Mouse (Mus musculus): ENCODE measurements at regions not wholly inside any gene's neighbourhood (a gene's known extent, or its start where the extent isn't known, plus 50 kb on each side); places are given as distances from the start of the nearest gene placed in this dataset.

DNA sequence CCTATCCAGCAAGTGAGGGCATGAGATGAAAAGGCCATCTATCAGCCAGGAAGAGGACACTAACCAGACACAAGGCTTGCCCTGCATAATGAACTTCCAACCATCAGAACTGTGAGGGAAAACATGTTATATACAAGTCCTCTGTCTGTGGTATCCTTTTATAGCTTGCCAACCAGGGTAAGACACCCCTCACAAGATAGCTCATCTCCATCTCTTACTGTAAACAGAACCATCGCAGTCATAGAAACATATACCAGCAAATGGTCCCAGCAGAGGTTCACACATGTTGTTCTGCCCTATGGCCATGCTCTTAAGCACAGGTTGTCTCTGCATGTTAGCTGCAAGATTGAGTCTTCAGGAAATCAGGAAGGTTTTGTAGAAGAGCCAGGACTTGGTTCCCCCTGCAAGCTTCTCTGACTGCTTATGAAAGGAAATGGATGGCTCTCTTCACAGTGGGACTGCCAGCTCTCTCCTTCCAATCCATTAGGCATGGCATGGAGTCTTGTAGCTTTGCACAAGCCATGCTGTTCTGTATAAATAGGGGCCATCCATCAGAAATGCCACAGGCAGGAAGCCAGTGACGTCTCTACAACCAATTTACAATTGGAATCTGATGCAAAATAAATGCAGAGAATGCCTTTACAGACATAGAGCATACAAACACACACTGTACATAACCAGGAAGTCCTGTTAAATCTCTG lies 1514.0 kb upstream of the Lrrc6 start:
- DNase-seq = no peak

DNA sequence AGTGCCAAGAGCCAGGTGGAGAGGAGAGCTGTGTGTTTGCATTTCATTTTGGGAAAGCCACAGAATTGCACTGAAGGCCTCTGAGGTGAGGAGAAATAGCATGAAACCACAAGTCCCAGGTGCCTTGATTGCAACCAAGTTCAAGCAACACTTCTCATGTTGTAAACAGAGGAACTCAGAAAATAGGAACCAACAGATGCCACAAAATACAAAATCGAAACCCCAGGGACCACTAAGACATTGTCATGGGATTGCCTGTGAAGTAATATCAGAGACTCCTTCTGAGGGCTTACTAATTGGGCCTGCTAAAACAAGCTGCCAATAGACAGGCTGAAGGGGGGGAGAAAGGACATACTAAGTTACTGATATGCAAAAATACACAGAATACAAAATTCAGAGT lies 1510.5 kb upstream of the Lrrc6 start:
- DNase-seq = no peak

GRCm38 (mm10) chr15:68010189-68010588 lies 1509.5 kb upstream of the Lrrc6 start:
- DNase-seq = no peak

- DNase-seq = no peak
Observed at GRCm38 (mm10) chr15:68004798-68005197, 1504.1 kb upstream of the Lrrc6 start.

DNA sequence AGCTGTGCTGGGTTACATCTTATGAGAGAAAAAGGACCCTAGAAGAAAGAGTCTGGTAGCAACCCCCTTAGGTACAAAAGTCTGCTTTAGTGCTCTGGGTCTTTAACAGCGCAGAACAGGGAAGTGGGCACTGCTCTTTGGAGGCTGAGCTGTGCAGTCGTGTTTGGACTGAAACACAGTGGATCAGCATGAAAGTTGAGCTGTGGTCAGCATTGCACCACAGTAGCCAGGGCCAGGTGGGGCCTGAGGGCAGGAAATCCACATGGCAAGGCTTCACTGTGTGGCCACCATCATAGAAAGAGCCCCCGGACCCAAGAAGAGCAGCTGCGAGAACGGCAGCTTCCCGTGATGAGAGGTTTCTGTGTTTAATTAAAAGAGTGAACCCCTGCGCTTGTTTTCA lies 1495.8 kb upstream of the Lrrc6 start:
- no peak for DNase-seq

DNA sequence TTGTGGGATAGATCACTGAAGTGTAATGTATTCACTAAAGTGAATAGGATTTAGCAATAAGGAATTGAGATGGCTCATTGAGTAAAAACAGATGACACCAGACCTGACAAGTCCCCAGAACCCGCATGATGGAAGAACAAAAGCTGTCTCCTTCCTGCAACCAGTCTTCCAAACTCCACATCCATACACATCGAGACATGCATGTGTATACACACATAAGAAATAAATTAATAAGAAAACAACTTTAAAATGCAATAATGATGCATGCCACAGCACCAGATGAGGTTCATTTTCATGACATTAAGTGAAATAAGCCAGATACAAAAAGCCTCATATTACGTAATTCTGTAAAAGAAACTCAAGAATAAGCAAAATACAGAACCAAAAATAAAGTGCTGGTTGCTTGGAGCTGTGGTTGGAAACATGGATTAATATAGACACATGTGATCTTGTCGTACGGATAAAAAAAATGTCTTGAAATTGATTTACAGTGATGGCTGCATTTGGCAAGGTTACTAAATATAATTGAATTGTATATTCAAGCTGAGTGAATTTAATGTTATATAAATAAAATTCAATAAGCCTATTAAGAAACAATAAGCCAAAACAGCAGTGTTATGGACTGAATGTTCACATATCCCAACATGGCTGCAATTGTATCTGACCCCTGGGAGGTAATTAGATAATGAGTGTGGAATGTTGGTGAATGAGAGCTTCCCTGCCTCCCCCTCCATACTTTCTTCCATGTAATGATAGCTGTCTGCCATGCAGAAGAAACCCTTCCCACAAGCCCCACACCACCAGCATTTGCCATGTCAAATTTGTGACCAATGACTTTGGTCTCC lies 1488.9 kb upstream of the Lrrc6 start:
- no peak for DNase-seq

GRCm38 (mm10) chr15:67987941-67988340 lies 1487.2 kb upstream of the Lrrc6 start:
- DNase-seq = no peak

GRCm38 (mm10) chr15:67983253-67983652 lies 1482.5 kb upstream of the Lrrc6 start:
- DNase-seq = no peak

GRCm38 (mm10) chr15:67981876-67982275 lies 1481.2 kb upstream of the Lrrc6 start:
- no peak for DNase-seq

- DNase-seq = no peak
Observed at GRCm38 (mm10) chr15:67979451-67979850, 1478.7 kb upstream of the Lrrc6 start.

- DNase-seq = no peak
Observed at GRCm38 (mm10) chr15:67977210-67977609, 1476.5 kb upstream of the Lrrc6 start.

- no peak for DNase-seq
Observed at GRCm38 (mm10) chr15:67971998-67972397, 1471.3 kb upstream of the Lrrc6 start.

- no peak for DNase-seq
Observed at GRCm38 (mm10) chr15:67954216-67954615, 1453.5 kb upstream of the Lrrc6 start.

- DNase-seq = no peak
Observed at GRCm38 (mm10) chr15:67950281-67951040, 1449.8 kb upstream of the Lrrc6 start.

- DNase-seq = no peak
Observed at GRCm38 (mm10) chr15:67944330-67945082, 1443.8 kb upstream of the Lrrc6 start.

DNA sequence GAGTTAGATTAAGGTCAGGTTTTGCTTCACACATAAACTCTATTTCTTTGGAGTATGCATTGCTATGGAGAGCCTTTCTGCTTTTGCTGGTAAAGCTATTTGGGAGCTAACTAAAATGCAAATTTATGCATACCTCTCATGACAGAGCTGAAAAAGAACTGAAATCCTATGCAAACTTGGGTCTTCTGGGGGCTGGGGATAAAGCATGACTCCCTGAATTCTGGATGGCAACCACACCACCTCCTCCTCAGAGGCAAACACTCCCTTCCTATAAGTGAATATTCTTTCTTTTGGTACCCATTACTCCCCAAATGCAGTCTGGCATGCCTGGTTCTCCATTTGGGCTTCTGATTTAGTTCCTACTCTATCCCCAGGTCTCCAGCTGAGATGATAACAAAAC lies 1442.3 kb upstream of the Lrrc6 start:
- DNase-seq = no peak

DNA sequence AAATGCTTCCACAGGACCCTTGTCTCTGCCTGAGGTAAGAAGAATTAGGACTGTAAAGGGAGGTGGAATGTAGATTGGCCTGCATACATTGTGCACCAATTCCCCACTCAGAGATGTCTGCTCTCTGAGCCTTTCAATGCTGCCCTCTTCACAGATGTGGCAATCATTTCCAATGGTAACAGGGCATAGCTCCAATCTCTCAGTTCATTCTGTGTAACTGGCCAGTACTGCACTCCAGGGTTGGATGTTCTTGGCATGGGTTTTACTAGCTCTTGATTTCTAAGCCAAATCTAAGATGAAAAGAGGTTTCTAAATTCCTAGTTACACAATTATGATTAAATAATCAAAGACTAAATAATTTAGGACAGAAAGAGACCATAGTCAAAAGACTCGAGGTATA lies 1439.8 kb upstream of the Lrrc6 start:
- DNase-seq = no peak

DNA sequence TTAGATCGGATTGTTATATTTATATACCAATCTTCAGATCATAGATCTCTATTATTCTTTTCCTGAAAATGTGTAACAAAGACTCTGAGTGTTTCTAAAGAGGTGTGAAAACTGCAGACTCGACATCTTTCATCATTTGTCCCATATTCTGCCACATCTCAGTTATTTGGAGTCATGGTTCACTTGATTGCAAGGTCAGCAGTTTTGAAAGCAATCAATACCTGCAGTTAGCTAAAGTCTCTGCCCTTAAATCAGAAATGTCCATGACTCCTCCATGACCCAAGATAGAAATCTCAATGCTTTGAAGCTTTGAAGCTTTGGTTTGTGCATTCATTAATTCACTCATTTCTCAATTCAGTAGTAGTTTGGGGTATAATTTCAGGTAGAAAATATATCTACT lies 1424.2 kb upstream of the Lrrc6 start:
- no peak for DNase-seq

GRCm38 (mm10) chr15:67907034-67907433 lies 1406.3 kb upstream of the Lrrc6 start:
- DNase-seq = no peak

DNA sequence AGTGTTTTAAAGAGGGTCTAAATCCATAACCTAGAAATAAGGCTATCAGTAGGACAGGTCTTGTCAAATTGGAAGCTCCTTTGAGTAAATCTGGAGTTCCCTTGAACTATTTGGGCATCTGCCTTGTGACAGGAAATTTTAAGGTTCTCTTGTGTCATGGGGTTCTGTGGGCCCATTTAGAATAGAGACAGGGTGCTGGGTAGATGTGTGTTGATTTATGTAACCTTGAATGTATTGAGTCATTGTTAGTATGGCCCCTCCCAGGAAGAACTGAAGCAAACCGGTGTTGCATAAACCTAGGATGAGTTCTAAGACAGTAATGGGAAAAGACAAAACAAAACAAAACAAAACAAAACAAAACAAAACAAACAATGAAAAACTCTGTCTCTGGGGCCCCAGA lies 1404.6 kb upstream of the Lrrc6 start:
- no peak for DNase-seq

- DNase-seq = peak; percentile 8 to 67
Observed at GRCm38 (mm10) chr15:67904646-67905045, 1403.9 kb upstream of the Lrrc6 start.

- no peak for DNase-seq
Observed at GRCm38 (mm10) chr15:67902982-67903381, 1402.3 kb upstream of the Lrrc6 start.

GRCm38 (mm10) chr15:67901191-67901601 lies 1400.5 kb upstream of the Lrrc6 start:
- DNase-seq = no peak
